Mouse (Mus musculus) spleen, postnatal 0 days (tissue): ENCODE measurements around the gene Gm49321. TPM values are rescaled to one million over a fixed set of nuclear protein-coding genes. Genes with fewer than 3 reads are reported as not detected.

Source experiments
- polyA plus RNA-seq: library from polyadenylated mRNA; unstranded; fragments of >200 nt; fragmentation: Nextera tagmentation; extraction: Ambion mirVana; gene quantifications from 2 replicates; pipeline ENCODE4 v1.2.1, GENCODE M21; 2015

The Gm49321 gene
- polyA plus RNA-seq = 2.7 and 3.6 TPM in 2 replicates

DNA sequence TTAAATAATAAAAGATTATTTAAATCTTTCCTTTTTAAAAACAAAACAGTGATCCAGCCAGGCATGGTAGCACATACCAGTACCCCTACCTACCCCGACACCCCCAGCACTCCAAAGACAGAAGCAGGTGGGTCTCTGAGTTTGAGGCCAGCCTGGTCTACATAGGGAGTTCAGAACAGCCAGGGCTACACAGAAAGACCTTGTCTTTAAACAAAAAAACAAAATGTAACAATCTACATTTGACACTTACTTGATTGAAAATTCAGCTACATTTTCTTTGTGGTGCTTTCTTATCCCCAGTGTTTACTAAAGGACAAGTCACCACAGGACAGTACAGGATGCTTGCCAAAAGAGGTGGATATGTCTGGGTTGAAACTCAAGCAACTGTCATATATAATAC is at the start of gene Gm49321:
Gene Gm49321 (plus strand): TSS at position 301 of the 400 bp plus-strand sequence.

DNA sequence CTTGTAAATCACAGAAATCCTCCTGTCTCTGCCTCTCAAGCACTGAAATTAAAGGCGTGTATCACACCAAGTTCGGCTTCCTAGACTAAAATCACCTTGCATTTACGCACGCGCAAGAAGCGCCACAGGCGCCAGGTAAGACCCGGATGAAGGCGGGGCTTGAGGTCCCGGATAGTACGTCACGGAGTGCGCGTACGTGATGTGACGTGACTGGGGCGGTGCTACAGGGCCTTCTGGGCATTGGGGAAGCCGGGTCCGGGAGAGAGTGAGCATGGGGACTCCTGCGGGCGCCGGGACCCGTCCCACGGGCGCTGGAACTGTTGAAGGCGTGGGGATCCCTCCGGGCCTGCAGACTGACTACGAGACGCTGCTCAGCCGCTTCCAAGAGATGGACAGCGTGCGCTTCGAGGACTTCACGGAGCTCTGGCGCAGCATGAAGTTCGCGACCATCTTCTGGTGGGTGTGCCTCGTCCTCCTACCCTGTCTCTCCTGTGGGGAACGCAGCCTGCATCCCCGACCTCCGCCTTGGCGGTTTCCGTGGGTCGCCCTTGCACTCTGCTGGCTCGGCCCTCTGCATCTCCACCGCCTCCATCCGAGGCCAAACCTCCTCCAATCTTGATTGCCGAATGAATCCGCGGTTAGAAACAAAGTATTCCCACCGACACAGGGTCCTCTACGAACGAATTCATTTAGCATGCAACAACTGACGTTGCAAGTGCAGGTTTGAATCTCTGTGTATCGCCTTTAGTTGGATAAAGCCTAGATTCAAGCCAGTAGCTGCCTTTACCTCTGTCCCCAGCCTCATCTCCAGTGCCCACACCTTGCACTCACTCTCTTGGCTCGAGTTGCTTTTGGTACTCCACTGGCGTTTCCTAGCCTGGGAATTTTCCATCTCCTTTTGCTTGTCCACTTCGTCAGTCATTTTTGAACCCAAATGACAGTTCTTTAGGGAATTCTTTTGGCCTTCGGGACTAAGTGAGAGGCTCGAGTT is 27.1 kb downstream of the Gm49321 start, which contains the start of gene Snapc1:
Gene Snapc1 (plus strand): TSS at position 191 of the 991 bp plus-strand sequence.

DNA sequence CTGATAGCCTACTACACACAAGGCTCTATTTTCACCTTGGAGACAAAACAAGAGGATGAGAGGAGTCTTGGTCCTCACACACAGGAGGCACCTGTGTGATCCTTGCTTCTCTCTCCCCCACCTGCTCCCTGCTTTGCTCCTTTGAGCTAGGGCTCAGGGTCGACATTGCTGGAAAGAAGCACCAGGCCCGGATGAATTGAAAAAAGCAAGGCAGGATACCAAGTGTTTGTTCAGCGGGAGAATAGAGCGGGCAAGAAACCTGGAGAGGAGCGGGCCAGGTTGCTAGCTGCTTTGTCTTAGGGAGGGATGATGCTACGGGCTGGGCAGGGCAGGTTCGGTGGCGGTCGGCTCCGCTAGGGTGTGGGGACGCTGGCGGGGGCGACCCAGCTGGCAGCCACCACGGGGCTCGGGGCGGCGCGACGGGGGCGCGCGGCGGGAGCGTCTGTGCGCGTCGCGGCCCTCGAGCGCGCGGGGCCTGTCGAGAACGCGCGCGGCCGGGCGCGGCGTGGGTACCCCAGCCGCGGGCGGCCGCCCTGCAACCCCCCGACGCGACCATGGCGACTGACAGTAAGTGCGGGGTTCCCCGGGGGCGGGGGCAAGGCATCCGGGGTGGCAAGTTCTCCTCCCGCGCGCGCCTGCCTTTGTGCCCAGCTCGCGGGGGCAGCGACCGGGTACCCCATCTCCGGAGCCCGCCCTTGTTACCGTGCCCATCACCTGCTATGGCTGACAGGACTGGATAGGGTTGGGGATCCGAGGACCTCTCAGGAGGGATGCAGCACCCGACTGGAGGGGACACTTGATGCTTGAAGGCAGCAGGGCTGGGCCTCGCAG is 60.1 kb downstream of the Gm49321 start, which contains the start of gene Syt16:
Gene Syt16 (plus strand): TSS at position 365 of the 831 bp plus-strand sequence.

Other genes starting within 250 kb of the Gm49321 start
- gene Hif1a, start 36.3 kb upstream of the Gm49321 start, polyA plus RNA-seq = 23.8 and 29.0 TPM in 2 replicates
- 6.2 and 7.5 TPM in 2 replicates for gene Snapc1, start 26.8 kb downstream of the Gm49321 start, polyA plus RNA-seq
- not detected in 2 replicates for gene Syt16, start 60.0 kb downstream of the Gm49321 start, polyA plus RNA-seq